8 mouse cellular contexts compared by ENCODE assay signal in the genomic region with DNA sequence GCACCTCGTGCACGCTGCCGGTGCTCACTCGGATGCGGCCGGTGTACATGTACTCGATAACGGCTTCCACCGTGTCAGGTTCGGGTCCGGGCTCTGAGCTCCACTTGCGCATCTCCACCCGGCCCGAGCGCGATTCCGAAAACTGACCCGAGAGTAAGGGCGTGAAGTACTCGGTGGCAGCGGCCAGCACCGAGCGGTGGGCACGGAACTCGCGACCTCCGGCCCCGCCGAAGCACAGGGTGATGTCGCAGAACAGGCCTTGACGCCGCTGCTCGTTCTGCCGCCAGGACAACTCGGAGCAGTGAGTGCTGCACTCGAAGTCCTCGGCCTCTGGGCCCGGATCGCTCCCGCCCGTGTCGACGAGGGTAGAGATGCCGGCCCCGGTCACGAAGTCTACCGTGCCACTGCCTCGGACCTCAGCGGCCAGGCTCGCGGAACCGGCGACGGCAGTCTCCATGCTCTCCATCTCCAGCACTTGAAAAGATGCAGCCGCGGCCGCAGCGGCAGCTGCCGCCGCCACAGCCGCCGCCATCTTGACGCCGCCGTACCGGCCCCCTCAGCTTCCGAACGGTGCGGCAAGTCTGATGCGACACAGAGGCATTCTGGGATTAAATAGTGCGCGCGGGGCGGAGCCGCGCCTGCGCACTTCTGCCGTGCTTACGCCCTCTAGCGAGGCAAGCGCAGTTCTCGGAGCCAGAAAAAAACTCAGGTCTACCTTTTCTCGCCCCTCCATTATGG. TPM values are rescaled to one million over a fixed set of nuclear protein-coding genes. Genes with fewer than 3 reads are reported as not detected.
DNase-seq lines count a peak whose midpoint lies in the region; ATAC-seq and TF ChIP-seq lines count a peak whose summit lies in the region.

A gene (minus strand): TSS at position 545 of the 738 bp plus-strand sequence.

- H3K9ac ChIP-seq in kidney, embryonic 15.5 days: peak within 1 kb of the TSS; percentile 94

- TF ChIP-seq CTCF in bone marrow macrophage, adult 2 months (IDR thresholded peaks at IDR 0.05; ENCODE audit: low read depth, low read length): peak; percentile 51
- peak; percentile 73 for TF ChIP-seq CTCF in embryonic fibroblast, embryonic 13.5 days (IDR thresholded peaks at IDR 0.05; ENCODE audit: borderline replicate concordance, insufficient read depth, low read length)

- WGBS in heart, embryonic 10.5 days: under 1% methylated on average over 83 of the region's 83 CpGs
- WGBS in kidney, embryonic 15.5 days: under 1% methylated on average over 83 of the region's 83 CpGs

- ATAC-seq in kidney, embryonic 15.5 days (replicated peaks; ENCODE audit: low FRiP score): peak; percentile 93
- ATAC-seq in monocyte, adult 5-6 weeks (replicated peaks; ENCODE audit: insufficient number of reproducible peaks, low FRiP score, low TSS enrichment, poor library complexity, severe bottlenecking): peak; percentile 98

- no peaks in the 10 kb centered on the region for H3K9me3 ChIP-seq in heart, embryonic 10.5 days
- H3K9me3 ChIP-seq in kidney, embryonic 15.5 days (replicated peaks): no peaks in the 10 kb centered on the region

- H3K27ac ChIP-seq in bone marrow macrophage, adult 2 months (ENCODE audit: insufficient read depth, low read depth, low read length): 0 out of 2 replicates have a peak within 1 kb of the TSS, but pooled peaks have one; percentile 12
- H3K27ac ChIP-seq in embryonic fibroblast, embryonic 13.5 days (ENCODE audit: insufficient read depth, low read length): no peak within 1 kb of the TSS
- H3K27ac ChIP-seq in heart, embryonic 10.5 days: peak within 1 kb of the TSS; percentile 95
- peak within 1 kb of the TSS; percentile 82 for H3K27ac ChIP-seq in kidney, embryonic 15.5 days

- TF ChIP-seq POLR2A in bone marrow macrophage, adult 2 months (IDR thresholded peaks at IDR 0.05; ENCODE audit: borderline replicate concordance, low read depth, low read length): peak; percentile 73; the same call in 1 of the 2 replicates
- peak; percentile 95 for TF ChIP-seq POLR2A in embryonic fibroblast, embryonic 13.5 days (IDR thresholded peaks at IDR 0.05; ENCODE audit: low read depth, low read length)

- peak within 1 kb of the TSS; percentile 99 for H3K4me3 ChIP-seq in bone marrow macrophage, adult 2 months (ENCODE audit: insufficient read depth, low read length)
- H3K4me3 ChIP-seq in embryonic fibroblast, embryonic 13.5 days (ENCODE audit: insufficient read depth, low read length): peak within 1 kb of the TSS; percentile 65
- peak within 1 kb of the TSS; percentile 92 for H3K4me3 ChIP-seq in heart, embryonic 10.5 days
- H3K4me3 ChIP-seq in kidney, embryonic 15.5 days (replicated peaks): peak within 1 kb of the TSS; percentile 98

- no peaks in the 10 kb centered on the region for H3K27me3 ChIP-seq in heart, embryonic 10.5 days (ENCODE audit: insufficient read depth, poor library complexity, severe bottlenecking)
- no peaks in the 10 kb centered on the region for H3K27me3 ChIP-seq in kidney, embryonic 15.5 days

- H3K4me2 ChIP-seq in kidney, embryonic 15.5 days: peak within 1 kb of the TSS; percentile 94

- peaks cover 16% of the 10 kb centered on the region for H3K36me3 ChIP-seq in heart, embryonic 10.5 days
- H3K36me3 ChIP-seq in kidney, embryonic 15.5 days: peaks cover 31% of the 10 kb centered on the region

- DNase-seq in A20 (ENCODE audit: low read depth, low spot score): peak; percentile 94
- DNase-seq in heart, embryonic 10.5 days (ENCODE audit: low spot score): peak; percentile 97
- DNase-seq in liver: peak; percentile 92
- peak; percentile 91 to 97 for DNase-seq in spleen, postnatal 4 days (ENCODE audit: low spot score in 2 of 2)

- H3K4me1 ChIP-seq in bone marrow macrophage, adult 2 months (ENCODE audit: control insufficient read depth, insufficient read depth, low read length): peaks cover 3% of the 10 kb centered on the region
- H3K4me1 ChIP-seq in embryonic fibroblast, embryonic 13.5 days (ENCODE audit: control insufficient read depth, insufficient read depth, low read length): peaks cover 5% of the 10 kb centered on the region
- H3K4me1 ChIP-seq in heart, embryonic 10.5 days: peaks cover 17% of the 10 kb centered on the region
- peaks cover 24% of the 10 kb centered on the region for H3K4me1 ChIP-seq in kidney, embryonic 15.5 days

RNA-seq across cellular contexts. Expression of the gene that starts here (rescaled TPM):
- polyA plus RNA-seq in bone marrow macrophage, adult 2 months (2012; ENCODE audit: insufficient read depth, insufficient read length, missing spikeins): 4.7 and 6.1 TPM in 2 replicates
- polyA plus RNA-seq in embryonic fibroblast, embryonic 13.5 days (2011; ENCODE audit: insufficient read length, low read depth, missing spikeins): 20.9 and 21.4 TPM in 2 replicates
- 6.7 and 9.7 TPM in 2 replicates for polyA plus RNA-seq in heart, embryonic 10.5 days (2016; fragmentation: Nextera tagmentation; extraction: Ambion mirVana)
- polyA plus RNA-seq in kidney, embryonic 15.5 days (2015; fragmentation: Nextera tagmentation; extraction: Ambion mirVana): 8.4 and 10.0 TPM in 2 replicates
- total RNA-seq in monocyte, adult 5-6 weeks (2017): 16.4 to 28.5 TPM (median 24.2 TPM) in 3 replicates
